Mouse (Mus musculus) adrenal gland, postnatal 4 days (tissue): ENCODE results near the gene Emx2. TPM values are rescaled to one million over a fixed set of nuclear protein-coding genes. Genes with fewer than 3 reads are reported as not detected.

Experiments used
- DNase-seq, 2 experiments: peaks; one replicate each; pipeline ENCODE4 v3.0.0; 2021 to 2022; ENCODE audit warnings: low spot score in 2 of 2, mixed read lengths in 2 of 2
- long read RNA-seq, 2 experiments: library from polyadenylated mRNA; stranded (forward); transcript quantifications; one replicate each; pipeline ENCODE4 v2.0.0; 2021
- total RNA-seq, 2 experiments: library from RNA; stranded (reverse); gene quantifications; 2 replicates each; pipeline ENCODE4 v1.2.3; 2021

Emx2 gene
- total RNA-seq, result 10 to 100 TPM in 1 of 2 experiments, under 1 TPM in 1; 0.96 to 14.3 TPM
- long read RNA-seq, experiment 1, result 0 reads
- long read RNA-seq, experiment 2, transcript Emx2-201 (3 exons, 2,916 nt), result major isoform, 9 of 22 reads
- long read RNA-seq, experiment 2, partial matches to known transcripts, result 0 of 22 reads
- long read RNA-seq, experiment 2, other reads (novel, unspliced or antisense), result 11 of 22 reads

DNA sequence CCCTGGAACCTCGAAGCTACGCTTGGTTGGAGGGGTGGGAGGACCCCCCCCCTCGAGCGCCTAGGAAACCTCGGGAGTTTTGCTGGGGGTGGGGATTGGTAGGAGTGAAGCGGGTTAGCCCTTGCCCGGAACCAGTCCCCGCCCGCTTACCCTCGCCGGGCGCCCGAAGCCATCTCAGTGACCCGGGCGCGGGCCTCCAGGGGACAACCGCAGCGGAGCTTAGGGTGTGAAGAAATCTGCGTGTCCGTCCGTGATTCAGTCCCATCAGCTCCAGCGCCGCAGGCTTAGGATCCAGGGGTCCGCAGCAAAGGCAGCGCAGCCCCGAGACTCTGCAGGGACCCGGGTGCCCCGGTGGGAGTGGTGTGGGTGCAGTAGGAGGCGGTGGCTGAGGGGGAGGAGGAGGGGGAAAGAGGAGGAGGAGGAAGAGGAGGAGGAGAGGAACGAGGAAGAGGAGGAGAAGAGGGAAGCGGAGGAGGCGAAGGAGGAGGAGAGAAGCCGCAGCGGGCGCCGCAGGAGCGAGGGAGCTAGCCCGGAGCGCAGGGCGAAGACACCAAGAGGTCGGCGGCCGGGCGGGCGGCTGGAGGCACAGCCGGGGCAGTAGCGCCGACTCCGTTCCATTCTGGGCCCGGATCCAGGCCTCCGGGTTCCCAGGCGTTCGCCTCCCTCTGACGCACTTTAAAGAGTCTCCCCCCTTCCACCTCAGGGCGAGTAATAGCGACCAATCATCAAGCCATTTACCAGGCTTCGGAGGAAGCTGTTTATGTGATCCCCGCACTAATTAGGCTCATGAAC lies at the start of gene Emx2:
TSS of gene Emx2 (plus strand) at position 422 of the 792 bp plus-strand sequence.
- no peak for DNase-seq

DNA sequence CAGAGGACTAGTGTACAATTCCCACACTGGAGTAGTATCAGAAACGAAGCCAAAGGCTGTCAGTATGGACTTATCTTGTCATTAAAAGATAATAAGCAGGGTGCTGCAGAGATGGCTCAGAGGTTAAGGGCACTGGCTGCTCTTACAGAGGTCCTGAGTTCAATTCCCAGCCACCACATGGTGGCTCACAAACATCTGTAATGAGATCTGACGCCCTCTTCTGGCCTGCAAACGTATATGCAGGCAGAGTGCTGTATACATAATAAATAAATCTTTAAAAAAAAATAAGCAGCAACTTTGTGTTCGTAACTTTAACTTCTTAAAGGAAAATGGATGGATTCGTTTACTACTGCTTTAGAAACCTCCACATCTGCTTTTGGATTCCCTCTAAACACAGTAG lies 44.0 kb upstream of the Emx2 start:
- no peak for DNase-seq

DNA sequence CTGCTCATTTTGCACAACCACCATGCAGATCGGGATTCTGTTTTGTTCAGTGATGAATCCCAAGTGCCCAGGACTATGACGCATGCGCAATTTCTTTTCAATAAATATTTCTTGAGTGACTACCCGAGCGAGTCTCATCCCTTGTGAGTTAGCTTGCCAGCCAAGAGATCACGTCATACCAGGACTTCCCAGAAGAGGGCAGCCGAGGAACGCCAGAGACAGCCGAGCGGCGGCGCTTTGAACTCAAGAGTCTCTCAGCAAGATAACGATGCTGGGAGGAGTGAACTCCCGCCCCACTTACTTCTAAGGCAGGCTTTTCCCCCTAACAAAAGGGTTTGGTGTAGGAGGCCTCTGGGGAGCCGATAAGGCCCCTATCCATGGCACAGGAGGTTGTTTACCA lies 40.1 kb upstream of the Emx2 start:
- DNase-seq, result peak; percentile 63 to 77

DNA sequence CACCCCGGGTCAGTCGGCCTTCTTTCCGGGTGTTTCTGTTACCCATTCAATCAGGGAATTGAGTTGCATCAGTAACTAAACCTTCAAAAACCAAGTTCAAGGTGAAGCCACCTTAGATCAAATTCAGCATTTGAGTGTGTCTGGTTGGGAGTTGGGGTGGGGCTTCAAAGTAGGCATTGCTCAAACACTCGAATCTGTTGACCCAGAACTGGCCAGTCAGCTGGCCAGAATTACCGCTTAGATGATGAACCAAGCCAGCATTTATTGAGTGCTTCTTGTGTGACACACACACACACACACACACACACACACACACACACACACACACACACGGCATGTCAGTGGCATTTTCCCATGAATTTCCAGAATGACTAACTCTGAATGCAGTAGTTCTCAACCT lies 39.5 kb upstream of the Emx2 start:
- no peak for DNase-seq

DNA sequence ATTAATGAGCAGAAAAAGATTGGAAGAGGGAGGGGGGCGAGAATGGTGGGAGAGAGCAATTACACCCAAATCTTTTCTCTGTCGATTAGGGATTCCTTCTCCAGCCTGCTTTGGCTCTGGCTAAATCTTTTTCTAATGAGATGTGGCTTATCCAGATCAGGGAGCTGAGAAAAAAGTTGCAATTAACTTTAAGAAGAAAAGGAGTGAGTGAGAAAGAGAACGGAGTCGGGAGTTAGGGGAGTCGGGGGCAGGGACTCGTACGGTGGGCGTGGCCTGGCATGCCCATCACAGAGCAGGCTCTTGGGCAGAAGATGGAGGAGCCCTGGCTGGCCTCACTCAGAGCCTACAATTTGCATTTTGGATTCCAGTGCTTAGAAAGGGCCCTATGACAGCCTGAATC lies 35.8 kb upstream of the Emx2 start:
- DNase-seq, result no peak

DNA sequence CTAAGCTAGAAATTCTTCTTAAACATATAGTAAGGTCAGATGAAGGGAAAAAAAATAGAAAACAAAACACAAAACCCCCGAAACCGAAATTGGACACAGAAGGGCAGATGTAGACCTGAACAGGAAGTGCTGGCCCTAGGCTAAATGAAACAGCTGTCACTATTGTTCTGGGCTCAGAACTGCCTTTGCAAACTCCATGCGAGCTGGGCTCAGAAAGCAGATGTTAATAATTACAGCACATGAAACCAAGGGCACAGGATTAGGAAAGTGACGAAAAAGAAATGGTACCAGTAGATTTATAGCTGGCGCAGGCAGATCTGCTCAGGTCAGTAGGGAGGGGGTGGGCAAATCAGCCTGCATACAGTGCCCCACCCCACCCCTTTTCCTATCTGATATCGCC lies 34.5 kb upstream of the Emx2 start:
- no peak for DNase-seq

DNA sequence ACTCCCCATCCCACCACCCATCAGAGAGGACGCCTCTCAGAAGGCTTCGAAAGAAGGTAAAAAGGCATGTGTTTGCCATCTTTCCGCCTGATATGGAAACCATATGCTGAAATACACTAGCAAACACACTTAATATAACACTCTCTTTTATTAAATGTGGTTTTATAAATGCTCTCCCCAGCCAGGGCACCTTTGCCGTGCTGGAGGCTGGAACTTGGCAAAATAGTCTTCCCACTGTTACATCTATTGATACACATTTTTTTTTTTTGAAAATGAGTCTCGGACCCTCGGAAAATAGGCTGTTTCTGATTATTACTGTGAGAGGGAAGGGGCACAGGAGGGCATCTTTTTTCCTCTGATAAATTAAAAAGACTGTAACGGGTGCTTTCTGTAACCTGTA lies 33.2 kb upstream of the Emx2 start:
- DNase-seq, result no peak

DNA sequence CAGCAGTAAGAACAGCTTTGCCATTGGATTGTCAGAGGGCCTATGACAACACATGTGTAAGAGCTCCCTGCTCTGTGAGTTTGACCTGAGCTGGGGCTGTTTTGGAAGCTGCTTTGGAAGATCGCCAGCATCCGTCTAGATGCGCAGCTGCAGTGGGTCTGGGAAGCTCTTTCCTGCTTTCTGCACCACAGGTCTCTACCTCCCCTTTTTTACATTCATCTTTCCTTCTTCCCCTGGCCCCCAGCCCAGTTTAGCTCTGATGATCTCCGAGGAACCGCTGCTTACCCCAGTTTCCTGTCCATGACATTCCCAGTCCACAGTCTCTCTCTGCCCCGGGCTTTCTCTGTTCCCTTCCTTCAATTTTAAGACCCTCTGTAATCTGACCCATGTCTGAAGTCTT lies 25.9 kb upstream of the Emx2 start:
- DNase-seq, result no peak

DNA sequence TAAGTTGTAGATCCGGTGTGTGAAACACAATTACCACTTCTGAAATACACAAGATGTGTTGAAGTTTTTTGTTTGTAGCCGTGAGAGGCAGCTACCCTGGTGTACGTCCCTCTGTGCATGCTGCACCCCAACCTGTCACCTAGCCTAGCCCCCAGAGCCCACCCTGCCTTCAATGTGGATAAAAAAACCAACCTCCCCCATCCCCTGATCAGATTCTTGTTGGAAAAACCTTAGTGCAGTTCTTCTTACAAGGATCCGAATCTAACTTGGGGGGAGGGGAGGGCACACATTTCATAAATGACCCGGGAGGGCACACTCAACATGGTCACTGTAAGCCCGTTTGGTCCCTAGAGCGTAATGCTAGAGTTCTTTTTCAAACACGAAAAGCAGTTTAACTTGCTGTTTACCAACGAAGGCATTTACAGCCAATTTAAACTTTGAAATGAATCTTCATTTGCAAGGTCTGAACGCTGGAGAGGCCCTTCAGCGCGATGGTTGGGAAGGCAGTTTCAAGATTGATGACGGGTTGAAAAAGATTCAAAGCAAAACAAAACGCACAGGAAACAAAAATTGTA lies 7.5 kb upstream of the Emx2 start:
- DNase-seq, result no peak

DNA sequence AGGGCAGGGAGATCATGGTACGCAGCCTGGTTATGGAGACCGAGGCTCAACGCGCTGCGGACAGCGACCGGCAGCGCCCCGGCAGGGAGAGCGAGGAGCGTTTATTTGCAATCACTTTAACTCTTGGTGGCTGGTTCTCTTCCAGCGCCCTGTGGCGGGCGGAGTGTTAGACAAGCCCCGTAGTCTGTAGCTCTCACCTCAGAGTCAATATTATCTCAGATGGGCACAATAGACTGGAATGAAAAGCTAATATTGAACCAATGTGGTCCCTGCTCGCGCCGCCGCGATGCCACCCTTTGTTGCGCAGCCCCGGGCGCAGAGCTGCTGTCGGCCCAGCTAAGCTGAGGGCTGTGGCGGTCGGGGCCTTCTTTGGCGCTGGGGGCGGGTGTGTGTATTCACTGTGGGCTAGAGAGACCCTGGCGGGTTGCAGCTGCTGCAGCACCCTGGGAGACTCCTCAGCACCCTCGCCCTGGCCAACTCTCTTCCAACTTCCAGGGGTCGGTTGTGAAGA lies 6.7 kb upstream of the Emx2 start:
- no peak for DNase-seq

DNA sequence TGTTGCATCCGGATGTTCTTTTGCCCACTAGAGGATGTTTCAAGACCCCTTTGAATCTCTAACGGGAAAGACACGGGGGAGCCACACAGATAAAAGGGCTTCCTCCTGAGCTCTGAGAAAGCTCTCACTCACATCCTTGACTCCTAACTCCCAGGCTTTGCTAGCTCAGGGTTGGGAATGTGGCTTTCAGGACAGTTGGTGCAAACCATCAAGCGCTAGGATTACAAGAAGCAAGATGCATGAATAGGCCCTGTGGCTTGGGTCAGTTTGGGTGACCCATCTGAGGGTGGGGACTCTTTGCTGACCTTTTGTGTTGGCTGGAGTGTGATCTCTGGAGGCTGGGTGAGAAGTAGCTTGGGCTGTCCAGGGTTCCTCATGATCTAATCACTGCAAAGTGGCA lies 5.9 kb upstream of the Emx2 start:
- no peak for DNase-seq

DNA sequence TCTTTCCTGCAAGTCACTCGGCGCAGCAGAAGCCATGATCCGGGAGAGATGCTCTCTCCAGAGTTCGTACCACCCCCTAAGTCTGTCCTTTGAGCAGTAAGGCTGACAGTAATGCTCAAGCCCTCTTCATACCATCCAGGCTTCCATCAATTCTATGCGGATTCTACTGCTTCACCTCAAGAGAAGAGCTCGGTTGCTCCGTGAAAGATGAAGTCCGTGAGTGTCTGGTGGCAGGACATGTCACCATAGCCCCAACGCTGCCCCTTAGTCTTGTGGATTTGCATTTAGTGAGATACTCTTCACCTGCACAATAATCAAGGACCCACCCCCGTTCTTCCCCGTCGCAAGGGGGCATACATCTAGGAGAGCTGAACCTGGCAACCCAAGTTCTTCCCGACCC lies 4.6 kb upstream of the Emx2 start:
- DNase-seq, result no peak

DNA sequence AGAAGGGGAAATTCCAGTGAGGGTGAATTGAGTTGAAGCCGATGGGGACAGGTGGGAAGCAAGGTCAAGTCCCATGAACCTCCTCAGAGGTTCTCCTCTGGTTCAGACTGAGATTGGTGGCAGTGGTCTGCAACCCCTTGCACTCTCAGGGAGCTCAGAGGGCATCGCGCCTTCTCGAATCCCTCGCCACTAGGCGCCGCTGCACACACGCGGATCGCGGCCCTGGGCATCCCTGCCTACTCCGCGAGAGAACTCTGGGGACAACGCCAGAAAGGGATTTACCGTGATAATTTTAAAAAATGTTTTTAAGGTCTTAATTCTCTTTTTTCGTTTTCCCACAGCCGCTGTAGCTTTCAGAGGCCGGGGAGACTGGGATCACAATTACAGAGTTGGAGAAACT lies 4.0 kb upstream of the Emx2 start:
- peak; percentile 44 to 46 for DNase-seq

DNA sequence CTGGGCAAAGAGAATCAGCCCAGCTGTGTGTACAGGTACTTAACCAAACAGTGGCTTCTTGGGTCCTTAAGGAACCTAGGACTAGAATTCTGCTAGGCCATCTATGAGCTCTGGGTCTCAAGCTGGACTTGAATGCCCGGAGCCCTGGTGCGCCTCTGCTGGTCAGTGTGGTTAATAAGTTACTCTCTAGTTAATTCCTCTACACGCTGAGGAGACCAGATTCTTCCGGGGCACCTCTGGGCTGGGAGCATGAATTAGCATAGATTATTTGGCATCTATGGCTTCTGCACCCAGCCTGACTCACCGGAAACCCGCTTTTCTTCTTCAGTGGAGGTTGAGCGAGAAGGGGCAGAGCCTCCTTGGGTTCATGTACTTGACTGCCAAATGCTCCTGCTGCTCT lies 2.5 kb upstream of the Emx2 start:
- DNase-seq, result no peak

DNA sequence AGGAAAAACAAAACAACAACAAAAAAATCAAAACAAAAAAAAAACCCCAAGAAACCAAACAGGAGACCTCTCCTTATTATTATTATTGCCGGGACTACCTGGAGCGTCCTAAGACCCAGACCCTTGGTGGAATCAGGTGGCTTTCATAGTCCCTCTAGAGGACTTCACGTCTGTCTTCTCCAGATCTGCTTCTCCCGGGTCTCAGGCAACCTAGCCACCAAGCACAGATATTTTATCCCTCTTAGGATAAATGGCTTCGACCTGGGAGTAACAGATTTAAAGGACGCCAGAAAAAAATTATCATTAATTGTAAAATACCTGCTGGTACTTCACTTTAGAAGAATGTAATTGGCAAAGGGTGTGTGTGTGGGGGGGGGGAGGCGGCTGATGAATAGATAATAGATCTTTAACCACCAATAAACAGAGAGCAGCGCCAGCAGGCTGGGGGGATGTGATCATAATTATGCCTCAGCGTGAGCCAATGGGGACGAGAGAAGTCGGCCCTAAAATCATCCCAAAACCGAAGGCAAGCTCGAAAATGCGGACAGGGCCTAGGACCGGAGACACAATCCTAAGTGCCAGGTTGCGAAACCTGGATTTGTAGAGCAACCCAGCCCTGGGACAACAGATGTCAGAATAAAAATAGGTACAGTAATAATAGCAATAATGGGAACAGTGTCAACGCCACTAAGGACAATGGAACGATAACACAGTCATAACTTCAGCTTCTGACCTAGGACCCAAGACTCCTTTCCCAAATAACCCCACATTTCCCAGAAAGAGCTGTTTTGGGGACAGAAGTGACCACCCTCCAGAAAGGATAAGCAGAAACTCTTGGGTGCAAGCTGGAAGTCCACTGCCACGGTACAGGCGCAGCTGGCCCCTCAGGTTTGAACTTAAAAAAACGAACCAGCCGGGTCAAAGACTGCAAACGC lies 894 bp upstream of the Emx2 start:
- no peak for DNase-seq

DNA sequence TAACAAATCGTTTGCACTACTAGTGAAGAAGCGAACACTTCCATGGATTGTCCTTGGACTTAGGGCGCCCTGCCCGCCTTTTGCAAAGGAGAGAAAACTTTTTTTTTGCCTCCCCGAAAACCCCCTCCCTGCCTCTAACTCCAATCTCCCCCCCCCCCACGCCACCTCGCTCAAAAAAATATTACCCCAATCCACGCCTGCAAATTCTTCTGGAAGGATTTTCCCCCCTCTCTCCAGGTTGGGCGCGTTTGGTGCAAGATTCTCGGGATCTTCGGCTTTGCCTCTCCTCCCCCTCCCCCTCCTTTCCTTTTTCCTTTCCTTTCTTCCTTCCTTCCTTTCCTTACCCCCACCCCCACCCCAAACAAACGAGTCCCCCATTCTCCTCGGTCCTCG lies 567 bp downstream of the Emx2 start:
- no peak for DNase-seq

DNA sequence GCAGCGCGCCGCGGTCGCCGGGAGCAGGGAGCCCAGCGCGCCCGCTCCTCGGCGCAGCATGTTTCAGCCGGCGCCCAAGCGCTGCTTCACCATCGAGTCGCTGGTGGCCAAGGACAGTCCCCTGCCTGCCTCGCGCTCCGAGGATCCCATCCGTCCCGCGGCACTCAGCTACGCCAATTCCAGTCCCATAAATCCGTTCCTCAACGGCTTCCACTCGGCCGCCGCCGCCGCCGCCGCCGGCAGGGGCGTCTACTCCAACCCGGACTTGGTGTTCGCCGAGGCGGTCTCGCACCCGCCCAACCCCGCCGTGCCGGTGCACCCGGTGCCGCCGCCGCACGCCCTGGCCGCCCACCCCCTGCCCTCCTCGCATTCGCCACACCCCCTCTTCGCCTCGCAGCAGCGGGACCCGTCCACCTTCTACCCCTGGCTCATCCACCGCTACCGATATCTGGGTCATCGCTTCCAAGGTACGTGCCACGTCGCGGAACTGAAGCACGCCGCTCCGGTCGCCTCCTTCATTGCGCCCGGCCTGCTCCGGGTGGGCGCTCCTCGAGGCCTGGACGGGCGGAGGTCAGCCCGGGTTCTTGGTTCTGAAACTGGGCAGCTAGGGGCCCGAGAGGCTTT lies 1.1 kb downstream of the Emx2 start:
- DNase-seq, result no peak

DNA sequence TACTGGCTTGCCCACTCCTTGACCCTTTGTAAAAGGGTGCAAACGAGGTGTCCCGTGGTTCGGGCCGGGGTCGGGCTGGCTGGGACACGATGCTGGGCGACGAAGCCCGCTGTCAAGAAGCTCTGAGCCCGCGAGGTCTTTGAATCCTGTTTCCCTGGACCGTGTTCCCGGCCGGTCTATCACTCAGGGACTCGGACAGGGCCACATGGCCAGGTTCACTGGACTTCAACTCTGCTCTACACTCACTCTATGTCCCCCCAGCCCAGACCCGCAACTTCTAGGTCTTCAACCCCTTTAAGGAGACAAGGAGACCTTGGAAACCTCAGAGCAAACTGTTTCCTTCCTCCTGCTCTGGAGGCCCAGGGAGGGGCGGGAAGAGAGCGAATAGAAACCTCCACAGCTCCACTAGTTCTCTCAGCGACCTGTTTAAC lies 1.7 kb downstream of the Emx2 start:
- no peak for DNase-seq

DNA sequence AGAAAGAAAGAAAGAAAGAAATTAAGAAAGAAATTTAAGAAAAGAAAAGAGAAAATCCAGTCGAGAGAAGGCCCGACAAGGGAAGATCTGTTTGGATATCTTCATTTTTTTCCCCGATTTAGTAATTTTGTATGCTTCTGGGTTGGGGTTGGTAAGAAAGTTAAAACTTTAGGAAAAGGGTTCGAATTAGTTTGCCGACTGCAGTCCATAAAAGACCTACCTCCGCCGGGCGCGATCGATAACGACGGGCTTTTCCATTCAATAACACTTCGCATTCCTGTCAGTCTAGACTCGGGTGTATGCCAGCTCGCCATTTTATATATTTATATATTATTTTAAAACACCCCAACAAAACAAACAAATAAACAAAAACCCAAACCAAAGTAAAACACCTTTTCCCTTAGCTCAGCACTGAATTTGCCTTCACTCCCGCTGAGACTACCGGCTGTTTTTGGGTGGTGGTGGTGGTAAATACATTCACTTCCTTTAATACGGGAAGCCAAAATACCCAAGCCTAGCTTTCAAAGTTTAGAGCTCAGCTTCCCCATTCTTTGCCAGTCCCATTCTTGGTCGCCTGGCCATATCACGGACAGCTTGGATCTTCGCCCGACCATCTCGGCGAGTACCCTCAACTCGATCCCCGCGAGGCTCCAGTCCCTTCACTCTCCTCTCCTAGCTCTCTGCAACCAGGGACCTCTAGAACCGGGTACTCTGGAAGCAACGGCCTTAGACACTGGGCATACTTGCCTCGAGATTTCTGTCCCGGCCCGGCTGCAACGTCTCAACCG lies 2.4 kb downstream of the Emx2 start:
- DNase-seq, result no peak
